Mouse (Mus musculus): ENCODE measurements around the gene Lmx1a. TPM values are rescaled to one million over a fixed set of nuclear protein-coding genes. Genes with fewer than 3 reads are reported as not detected.

Lmx1a gene
- polyA plus RNA-seq, 1 experiment from 2014 or later: 3.5 TPM

- ATAC-seq (ENCODE audit: insufficient number of reproducible peaks, low FRiP score): no peak
- H3K27me3 ChIP-seq (replicated peaks): peaks cover 13% of the 10 kb centered on the region
- WGBS: 33% methylated on average over 7 of the region's 7 CpGs
Observed at GRCm38 (mm10) chr1:167896234-167896633, 207.2 kb downstream of the Lmx1a start.

More at GRCm38 (mm10) chr1:167896234-167896633, 207.2 kb downstream of the Lmx1a start:
- Histone ChIP-seq H3K27ac (ENCODE audit: poor library complexity, severe bottlenecking) (no peak overlapping the region), H3K9me3 (replicated peaks) (no peaks in the 10 kb centered on the region), H3K4me3 (no peak overlapping the region), H3K4me1 (replicated peaks) (no peaks in the 10 kb centered on the region), H3K36me3 (no peaks in the 10 kb centered on the region), H3K4me2 (no peak overlapping the region), H3K9ac (no peak overlapping the region)

Other genes with a start within 250 kb of the Lmx1a start
- not detected in 2 replicates for gene Lrrc52, start 222.5 kb upstream of the Lmx1a start, polyA plus RNA-seq (2016; fragmentation: Nextera tagmentation; extraction: Ambion mirVana)
- gene Rxrg, start 90.9 kb upstream of the Lmx1a start, polyA plus RNA-seq (2016; fragmentation: Nextera tagmentation; extraction: Ambion mirVana): 1.7 TPM in 2 replicates